Mouse (Mus musculus): ENCODE results near the gene Gm20388. TPM values are rescaled to one million over a fixed set of nuclear protein-coding genes. Genes with fewer than 3 reads are reported as not detected.
A peak's percentile ranks its signal among the peaks of the same experiment; 100 is the strongest.

Gm20388 gene
- polyA plus RNA-seq, 2 experiments: 8.5 TPM; not detected in 1

GRCm38 (mm10) chr8:121868196-121868595, 1957.6 kb downstream of the Gm20388 start:
- DNase-seq (ENCODE audit: low read depth in 3 of 3, low spot score in 3 of 3) (no peak), ATAC-seq (ENCODE audit: insufficient read depth) (no peak)
- Histone ChIP-seq H3K9me3 (ENCODE audit: control insufficient read depth, low read length) (no peaks in the 10 kb centered on the region), H3K27me3 (ENCODE audit: control insufficient read depth, insufficient read depth, low read length) (no peaks in the 10 kb centered on the region), H3K27ac (no peak overlapping the region), H3K9ac (replicated peaks) (no peak overlapping the region), H3K4me3 (ENCODE audit: insufficient read depth in 1 of 2, low read depth in 2 of 2, low read length in 2 of 2) (no peak overlapping the region), H3K4me2 (ENCODE audit: low read depth) (no peak overlapping the region), H3K36me3 (replicated peaks; ENCODE audit: control insufficient read depth, insufficient read depth, low read depth) (no peaks in the 10 kb centered on the region), H3K4me1 (replicated peaks; ENCODE audit: control insufficient read depth in 2 of 2, insufficient read depth in 2 of 2, low read length in 1 of 2) (peaks cover 0 to 2% of the 10 kb centered on the region in 2 experiments; a peak in 1 of 4 replicates)
- WGBS (ENCODE audit: insufficient replicate concordance): 66% methylated on average over 5 of the region's 5 CpGs
- TF ChIP-seq CTCF (IDR thresholded peaks at IDR 0.05; ENCODE audit: low read depth): no peak
- TF ChIP-seq EP300 (IDR thresholded peaks at IDR 0.05; ENCODE audit: low read depth): no peak

GRCm38 (mm10) chr8:121868896-121869295, 1958.3 kb downstream of the Gm20388 start:
- Histone ChIP-seq H3K4me1 (replicated peaks; ENCODE audit: control insufficient read depth in 2 of 2, insufficient read depth in 2 of 2, low read length in 1 of 2) (peaks cover 0 to 2% of the 10 kb centered on the region in 2 experiments; a peak in 1 of 4 replicates), H3K27me3 (ENCODE audit: control insufficient read depth, insufficient read depth, low read length) (no peaks in the 10 kb centered on the region), H3K27ac (no peak overlapping the region), H3K36me3 (replicated peaks; ENCODE audit: control insufficient read depth, insufficient read depth, low read depth) (no peaks in the 10 kb centered on the region), H3K4me3 (ENCODE audit: insufficient read depth in 1 of 2, low read depth in 2 of 2, low read length in 2 of 2) (no peak overlapping the region), H3K4me2 (ENCODE audit: low read depth) (no peak overlapping the region), H3K9ac (replicated peaks) (no peak overlapping the region), H3K9me3 (ENCODE audit: control insufficient read depth, low read length) (no peaks in the 10 kb centered on the region)
- no peak for ATAC-seq (ENCODE audit: insufficient read depth)
- TF ChIP-seq EP300 (IDR thresholded peaks at IDR 0.05; ENCODE audit: low read depth) (no peak), CTCF (IDR thresholded peaks at IDR 0.05; ENCODE audit: low read depth) (no peak)
- 71% methylated on average over 7 of the region's 7 CpGs for WGBS (ENCODE audit: insufficient replicate concordance)
- no peak for DNase-seq (ENCODE audit: low read depth in 3 of 3, low spot score in 3 of 3)

GRCm38 (mm10) chr8:121870190-121870589, 1959.5 kb downstream of the Gm20388 start:
- peaks cover 0 to 5% of the 10 kb centered on the region in 2 experiments; a peak in 2 of 4 replicates for H3K4me1 ChIP-seq (replicated peaks; ENCODE audit: control insufficient read depth in 2 of 2, insufficient read depth in 2 of 2, low read length in 1 of 2)
- H3K9ac ChIP-seq (replicated peaks): no peak overlapping the region
- TF ChIP-seq CTCF (IDR thresholded peaks at IDR 0.05; ENCODE audit: low read depth): no peak
- no peak for TF ChIP-seq EP300 (IDR thresholded peaks at IDR 0.05; ENCODE audit: low read depth)
- H3K27ac ChIP-seq: no peak overlapping the region
- no peak for DNase-seq (ENCODE audit: low read depth in 3 of 3, low spot score in 3 of 3)
- no peaks in the 10 kb centered on the region for H3K9me3 ChIP-seq (ENCODE audit: control insufficient read depth, low read length)
- H3K4me2 ChIP-seq (ENCODE audit: low read depth): no peak overlapping the region
- H3K27me3 ChIP-seq (ENCODE audit: control insufficient read depth, insufficient read depth, low read length): no peaks in the 10 kb centered on the region
- H3K36me3 ChIP-seq (replicated peaks; ENCODE audit: control insufficient read depth, insufficient read depth, low read depth): no peaks in the 10 kb centered on the region
- 66% methylated on average over 2 of the region's 2 CpGs for WGBS (ENCODE audit: insufficient replicate concordance)
- no peak for ATAC-seq (ENCODE audit: insufficient read depth)
- no peak overlapping the region for H3K4me3 ChIP-seq (ENCODE audit: insufficient read depth in 1 of 2, low read depth in 2 of 2, low read length in 2 of 2)

- Histone ChIP-seq H3K27me3 (ENCODE audit: control insufficient read depth, insufficient read depth, low read length) (no peaks in the 10 kb centered on the region), H3K36me3 (replicated peaks; ENCODE audit: control insufficient read depth, insufficient read depth, low read depth) (no peaks in the 10 kb centered on the region), H3K4me3 (ENCODE audit: insufficient read depth in 1 of 2, low read depth in 2 of 2, low read length in 2 of 2) (no peak overlapping the region), H3K4me2 (ENCODE audit: low read depth) (no peak overlapping the region), H3K9me3 (ENCODE audit: control insufficient read depth, low read length) (no peaks in the 10 kb centered on the region), H3K9ac (replicated peaks) (no peak overlapping the region), H3K27ac (no peak overlapping the region), H3K4me1 (replicated peaks; ENCODE audit: control insufficient read depth in 2 of 2, insufficient read depth in 2 of 2, low read length in 1 of 2) (peaks cover 0 to 11% of the 10 kb centered on the region in 2 experiments; a peak in 2 of 4 replicates)
- ATAC-seq (ENCODE audit: insufficient read depth) (no peak), DNase-seq (ENCODE audit: low read depth in 3 of 3, low spot score in 3 of 3) (no peak)
- TF ChIP-seq CTCF (IDR thresholded peaks at IDR 0.05; ENCODE audit: low read depth) (0 out of 2 replicates have a peak, but pooled peaks have one; percentile 6), EP300 (IDR thresholded peaks at IDR 0.05; ENCODE audit: low read depth) (no peak)
- 33% methylated on average over 10 of the region's 10 CpGs for WGBS (ENCODE audit: insufficient replicate concordance)
These were observed 1961.3 kb downstream of the Gm20388 start for GRCm38 (mm10) chr8:121871833-121872440.

DNA sequence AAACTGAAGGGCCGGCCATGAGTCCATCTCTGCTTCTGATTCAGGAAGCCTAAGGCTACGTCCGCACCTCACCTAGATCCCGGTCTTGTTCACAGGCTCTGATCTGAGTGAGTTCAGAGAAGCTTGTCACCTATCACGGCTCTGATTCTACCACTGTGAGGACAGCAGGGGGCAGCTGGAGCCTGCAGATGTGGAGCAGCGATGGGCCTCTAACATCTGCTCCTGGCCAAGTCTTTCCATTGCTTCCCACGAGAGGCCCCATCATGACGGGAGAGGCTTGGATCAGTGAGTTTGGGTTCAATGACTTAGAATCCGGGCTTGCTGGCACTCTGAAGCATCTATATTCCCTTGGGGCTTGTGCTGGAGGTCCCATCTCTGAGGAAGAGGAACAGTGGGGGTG, 1963.4 kb downstream of the Gm20388 start:
- TF ChIP-seq CTCF (IDR thresholded peaks at IDR 0.05; ENCODE audit: low read depth): peak; percentile 93
- no peak for TF ChIP-seq EP300 (IDR thresholded peaks at IDR 0.05; ENCODE audit: low read depth)
- no peaks in the 10 kb centered on the region for H3K27me3 ChIP-seq (ENCODE audit: control insufficient read depth, insufficient read depth, low read length)
- H3K36me3 ChIP-seq (replicated peaks; ENCODE audit: control insufficient read depth, insufficient read depth, low read depth): no peaks in the 10 kb centered on the region
- H3K4me1 ChIP-seq (replicated peaks; ENCODE audit: control insufficient read depth in 2 of 2, insufficient read depth in 2 of 2, low read length in 1 of 2): peaks cover 0 to 11% of the 10 kb centered on the region in 2 experiments; a peak in 2 of 4 replicates
- no peaks in the 10 kb centered on the region for H3K9me3 ChIP-seq (ENCODE audit: control insufficient read depth, low read length)
- ATAC-seq (ENCODE audit: insufficient read depth): peak; percentile 52; the same call in 1 of the 2 replicates
- peak in 2 of 3 experiments; percentile 19 to 39 for DNase-seq (ENCODE audit: low read depth in 3 of 3, low spot score in 3 of 3)
- no peak overlapping the region for H3K4me2 ChIP-seq (ENCODE audit: low read depth)
- WGBS (ENCODE audit: insufficient replicate concordance): 44% methylated on average over 9 of the region's 9 CpGs
- H3K9ac ChIP-seq (replicated peaks): no peak overlapping the region
- no peak overlapping the region for H3K27ac ChIP-seq
- no peak overlapping the region for H3K4me3 ChIP-seq (ENCODE audit: insufficient read depth in 1 of 2, low read depth in 2 of 2, low read length in 2 of 2)

Measured in liver, embryonic 14.5 days (tissue).